Mouse (Mus musculus): ENCODE measurements around the gene Ptpra. TPM values are rescaled to one million over a fixed set of nuclear protein-coding genes. Genes with fewer than 3 reads are reported as not detected.
A peak's percentile ranks its signal among the peaks of the same experiment; 100 is the strongest.

Ptpra gene
- total and polyA plus RNA-seq, 3 experiments: 38.5 to 73.3 (median 40.4) TPM

GRCm38 (mm10) chr2:130579791-130580190 lies 129.7 kb downstream of the Ptpra start:
- Histone ChIP-seq H3K27ac (ENCODE audit: insufficient read depth, low read depth) (no peak overlapping the region), H3K4me3 (replicated peaks in 1 of 3; ENCODE audit: low read depth in 2 of 3, low read length in 2 of 3, poor library complexity in 1 of 3) (no peak overlapping the region), H3K27me3 (replicated peaks) (peaks cover 25% of the 10 kb centered on the region), H3K4me1 (ENCODE audit: control insufficient read depth in 1 of 2, insufficient read depth in 2 of 2) (peaks cover 4 to 5% of the 10 kb centered on the region in 2 experiments), H3K9me3 (replicated peaks; ENCODE audit: low read length) (no peaks in the 10 kb centered on the region), H3K79me2 (replicated peaks; ENCODE audit: control insufficient read depth, extremely low read depth, insufficient read depth, poor library complexity, severe bottlenecking) (no peaks in the 10 kb centered on the region), H3K4me2 (ENCODE audit: insufficient read depth, low read depth, poor library complexity, severe bottlenecking) (peak overlapping the region; percentile 62), H3K9ac (ENCODE audit: insufficient read depth, low read depth) (no peak overlapping the region), H3K36me3 (replicated peaks in 1 of 2; ENCODE audit: control insufficient read depth in 1 of 2, insufficient read depth in 1 of 2, low read length in 1 of 2) (no peaks in the 10 kb centered on the region)
- no peak for DNase-seq (ENCODE audit: extremely low read depth)
- in situ Hi-C loops (cut with MboI; ENCODE audit: low pct_ligation_motif_present, low pct_unique_long_range_greater_than_20kb, low sequenced_read_pairs) (no loop called here), dilution Hi-C loops (cut with MboI; ENCODE audit: extremely low pct_ligation_motif_present, extremely low pct_unique_long_range_greater_than_20kb, low sequenced_read_pairs) (no loop called here)
- TF ChIP-seq BHLHE40 (IDR thresholded peaks at IDR 0.05; ENCODE audit: low read depth, low read length) (peak; percentile 35; the same call in 1 of the 2 replicates), CHD1 (IDR thresholded peaks at IDR 0.05; ENCODE audit: low read depth, low read length) (no peak)

DNA sequence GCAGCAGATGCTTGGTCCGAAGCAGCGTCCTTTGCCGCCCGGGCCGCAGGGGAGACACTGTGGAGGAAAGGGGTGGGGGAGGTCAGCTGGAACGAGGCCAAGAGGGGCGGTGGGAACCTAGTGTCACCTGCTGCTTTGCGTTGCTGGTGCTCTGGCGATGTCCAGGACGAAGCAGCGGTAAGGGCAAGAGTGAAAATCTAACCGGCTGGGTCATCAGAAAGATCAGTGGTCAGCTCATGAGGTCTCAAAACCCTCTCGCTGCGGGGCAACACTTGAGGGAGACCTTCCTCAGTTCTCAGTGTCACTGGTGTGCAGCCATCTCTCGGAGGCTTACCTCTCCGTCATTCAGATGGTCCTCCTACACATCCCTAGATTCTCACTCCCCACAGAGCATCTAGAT lies 131.1 kb downstream of the Ptpra start:
- TF ChIP-seq ELF1 (IDR thresholded peaks at IDR 0.05; ENCODE audit: low read depth, low read length) (no peak), MYC (IDR thresholded peaks at IDR 0.05; ENCODE audit: low read depth, low read length) (no peak), BHLHE40 (IDR thresholded peaks at IDR 0.05; ENCODE audit: low read depth, low read length) (no peak), ZMIZ1 (IDR thresholded peaks at IDR 0.05; ENCODE audit: low read depth, low read length) (no peak), MEF2A (IDR thresholded peaks at IDR 0.05; ENCODE audit: borderline replicate concordance, low read depth, low read length) (no peak), ZNF384 (IDR thresholded peaks at IDR 0.05; ENCODE audit: low read depth, low read length) (no peak), RCOR1 (conservative IDR thresholded peaks at IDR 0.05; ENCODE audit: low read depth, low read length) (no peak), JUND (conservative IDR thresholded peaks at IDR 0.05; ENCODE audit: low read depth, low read length) (no peak), CHD2 (IDR thresholded peaks at IDR 0.05; ENCODE audit: low read length) (no peak), SIN3A (IDR thresholded peaks at IDR 0.05; ENCODE audit: low read length) (no peak), RAD21 (IDR thresholded peaks at IDR 0.05; ENCODE audit: low read depth, low read length) (no peak), MAFK (IDR thresholded peaks at IDR 0.05; ENCODE audit: insufficient replicate concordance, low read length) (no peak), MXI1 (IDR thresholded peaks at IDR 0.05; ENCODE audit: low read depth, low read length) (no peak)
- dilution Hi-C loops (cut with MboI; ENCODE audit: extremely low pct_ligation_motif_present, extremely low pct_unique_long_range_greater_than_20kb, low sequenced_read_pairs): no loop called here
- Histone ChIP-seq H3K9ac (ENCODE audit: insufficient read depth, low read depth) (no peak overlapping the region), H3K9me3 (replicated peaks; ENCODE audit: low read length) (no peaks in the 10 kb centered on the region), H3K4me1 (ENCODE audit: control insufficient read depth in 1 of 2, insufficient read depth in 2 of 2) (peaks cover 4 to 5% of the 10 kb centered on the region in 2 experiments), H3K27me3 (replicated peaks) (peaks cover 25% of the 10 kb centered on the region), H3K4me2 (ENCODE audit: insufficient read depth, low read depth, poor library complexity, severe bottlenecking) (no peak overlapping the region), H3K79me2 (replicated peaks; ENCODE audit: control insufficient read depth, extremely low read depth, insufficient read depth, poor library complexity, severe bottlenecking) (no peaks in the 10 kb centered on the region), H3K27ac (ENCODE audit: insufficient read depth, low read depth) (no peak overlapping the region), H3K4me3 (replicated peaks in 1 of 3; ENCODE audit: low read depth in 2 of 3, low read length in 2 of 3, poor library complexity in 1 of 3) (no peak overlapping the region), H3K36me3 (replicated peaks in 1 of 2; ENCODE audit: control insufficient read depth in 1 of 2, insufficient read depth in 1 of 2, low read length in 1 of 2) (no peaks in the 10 kb centered on the region)
- DNase-seq (ENCODE audit: extremely low read depth): no peak
- in situ Hi-C loops (cut with MboI; ENCODE audit: low pct_ligation_motif_present, low pct_unique_long_range_greater_than_20kb, low sequenced_read_pairs): no loop called here

GRCm38 (mm10) chr2:130582552-130582951 lies 132.5 kb downstream of the Ptpra start, which contains the start of gene Avp:
Gene Avp (minus strand): TSS chr2:130582554.
- H3K36me3 ChIP-seq (replicated peaks in 1 of 2; ENCODE audit: control insufficient read depth in 1 of 2, insufficient read depth in 1 of 2, low read length in 1 of 2): no peaks in the 10 kb centered on the region
- H3K4me2 ChIP-seq (ENCODE audit: insufficient read depth, low read depth, poor library complexity, severe bottlenecking): no peak within 1 kb of the TSS
- H3K79me2 ChIP-seq (replicated peaks; ENCODE audit: control insufficient read depth, extremely low read depth, insufficient read depth, poor library complexity, severe bottlenecking): no peaks in the 10 kb centered on the region
- dilution Hi-C loops (cut with MboI; ENCODE audit: extremely low pct_ligation_motif_present, extremely low pct_unique_long_range_greater_than_20kb, low sequenced_read_pairs): no loop called here
- peaks cover 3 to 4% of the 10 kb centered on the region in 2 experiments for H3K4me1 ChIP-seq (ENCODE audit: control insufficient read depth in 1 of 2, insufficient read depth in 2 of 2)
- no peak for DNase-seq (ENCODE audit: extremely low read depth)
- no peak within 1 kb of the TSS for H3K27ac ChIP-seq (ENCODE audit: insufficient read depth, low read depth)
- no peaks in the 10 kb centered on the region for H3K9me3 ChIP-seq (replicated peaks; ENCODE audit: low read length)
- H3K4me3 ChIP-seq (replicated peaks in 1 of 3; ENCODE audit: low read depth in 2 of 3, low read length in 2 of 3, poor library complexity in 1 of 3): no peak within 1 kb of the TSS
- H3K27me3 ChIP-seq (replicated peaks): peaks cover 25% of the 10 kb centered on the region
- in situ Hi-C loops (cut with MboI; ENCODE audit: low pct_ligation_motif_present, low pct_unique_long_range_greater_than_20kb, low sequenced_read_pairs): no loop called here
- H3K9ac ChIP-seq (ENCODE audit: insufficient read depth, low read depth): no peak within 1 kb of the TSS
- TF ChIP-seq MXI1 (IDR thresholded peaks at IDR 0.05; ENCODE audit: low read depth, low read length) (no peak), USF1 (IDR thresholded peaks at IDR 0.05; ENCODE audit: low read depth, low read length) (no peak), ZNF384 (IDR thresholded peaks at IDR 0.05; ENCODE audit: low read depth, low read length) (no peak), IRF4 (IDR thresholded peaks at IDR 0.05; ENCODE audit: low read depth, low read length) (no peak), ZKSCAN1 (IDR thresholded peaks at IDR 0.05; ENCODE audit: borderline replicate concordance, low read depth, low read length) (no peak), BHLHE40 (IDR thresholded peaks at IDR 0.05; ENCODE audit: low read depth, low read length) (no peak), MEF2A (IDR thresholded peaks at IDR 0.05; ENCODE audit: borderline replicate concordance, low read depth, low read length) (no peak), JUND (conservative IDR thresholded peaks at IDR 0.05; ENCODE audit: low read depth, low read length) (no peak), EP300 (IDR thresholded peaks at IDR 0.05; ENCODE audit: low read length) (no peak), ZC3H11A (IDR thresholded peaks at IDR 0.05; ENCODE audit: low read depth, low read length) (no peak), USF2 (conservative IDR thresholded peaks at IDR 0.05; ENCODE audit: low read depth, low read length) (no peak), NELFE (IDR thresholded peaks at IDR 0.05; ENCODE audit: low read depth, low read length) (no peak), E2F4 (IDR thresholded peaks at IDR 0.05; ENCODE audit: insufficient replicate concordance, low read depth, low read length) (no peak), MAX (IDR thresholded peaks at IDR 0.05; ENCODE audit: low read length) (no peak), POLR2A (IDR thresholded peaks at IDR 0.05; ENCODE audit: low read depth, low read length) (no peak), ZMIZ1 (IDR thresholded peaks at IDR 0.05; ENCODE audit: low read depth, low read length) (no peak), SMC3 (IDR thresholded peaks at IDR 0.05; ENCODE audit: low read depth, low read length) (no peak), CHD1 (IDR thresholded peaks at IDR 0.05; ENCODE audit: low read depth, low read length) (no peak), MAZ (IDR thresholded peaks at IDR 0.05; ENCODE audit: low read depth, low read length) (no peak)

Data from CH12.LX (cell line).